Mouse (Mus musculus) G1E (cell line): ENCODE data around the gene Psmd8.

Experiments used
- CTCF ChIP-seq: IDR thresholded peaks from 2 replicates; pipeline ENCODE4 v1.5.1; 2012; ENCODE audit warnings: low read depth, low read length, inconsistent platforms, mixed read lengths
- POLR2AphosphoS5 ChIP-seq: IDR thresholded peaks from 2 replicates; pipeline ENCODE4 v1.6.1; 2012; ENCODE audit warnings: low read depth, low read length, inconsistent platforms; ENCODE audit not compliant: insufficient replicate concordance

DNA sequence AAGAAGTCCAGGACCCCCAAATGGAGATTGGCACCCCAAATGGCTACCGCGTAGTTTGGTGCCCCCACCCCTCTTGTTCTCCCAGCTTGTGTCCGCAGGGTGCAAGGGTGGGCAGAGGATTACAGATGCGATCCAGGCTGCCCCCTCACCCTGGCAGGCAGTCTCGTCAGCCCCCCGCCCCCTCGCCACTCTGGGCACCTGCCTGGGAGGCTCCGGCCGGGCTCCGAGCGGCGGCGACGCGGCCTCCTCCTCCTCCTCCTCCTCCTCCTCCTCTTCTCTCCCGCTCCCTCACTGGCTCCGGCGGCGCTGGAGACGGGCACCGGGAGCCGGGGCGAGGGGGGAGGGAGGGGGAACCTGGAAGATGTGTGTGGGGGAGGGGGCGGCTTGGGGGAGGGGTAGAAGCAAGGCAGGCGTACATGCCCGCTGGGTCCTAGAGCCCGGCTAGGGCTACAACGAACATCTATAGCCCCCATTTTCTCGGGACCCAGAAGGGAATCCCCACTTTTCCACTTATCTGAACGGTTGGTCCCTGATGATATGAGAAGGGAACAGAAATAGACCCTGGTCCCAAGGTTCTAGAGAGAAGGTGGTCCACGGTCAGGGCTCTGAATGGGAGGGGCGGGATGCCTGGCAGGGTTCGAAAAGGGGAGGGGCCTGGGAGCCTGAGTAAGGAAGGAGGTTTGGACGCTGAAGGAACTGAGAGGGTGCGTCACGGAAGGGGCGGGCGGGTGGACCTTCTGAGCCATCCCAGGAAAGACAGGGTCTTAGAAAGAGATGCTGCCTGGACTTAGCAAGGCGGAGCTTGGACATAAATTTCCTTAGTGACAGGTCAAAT is 11.1 kb downstream of the Psmd8 start:
- no peak for TF ChIP-seq CTCF
- no peak for TF ChIP-seq POLR2AphosphoS5
